ENCODE assay signal across 10 mouse cellular contexts in the genomic region with DNA sequence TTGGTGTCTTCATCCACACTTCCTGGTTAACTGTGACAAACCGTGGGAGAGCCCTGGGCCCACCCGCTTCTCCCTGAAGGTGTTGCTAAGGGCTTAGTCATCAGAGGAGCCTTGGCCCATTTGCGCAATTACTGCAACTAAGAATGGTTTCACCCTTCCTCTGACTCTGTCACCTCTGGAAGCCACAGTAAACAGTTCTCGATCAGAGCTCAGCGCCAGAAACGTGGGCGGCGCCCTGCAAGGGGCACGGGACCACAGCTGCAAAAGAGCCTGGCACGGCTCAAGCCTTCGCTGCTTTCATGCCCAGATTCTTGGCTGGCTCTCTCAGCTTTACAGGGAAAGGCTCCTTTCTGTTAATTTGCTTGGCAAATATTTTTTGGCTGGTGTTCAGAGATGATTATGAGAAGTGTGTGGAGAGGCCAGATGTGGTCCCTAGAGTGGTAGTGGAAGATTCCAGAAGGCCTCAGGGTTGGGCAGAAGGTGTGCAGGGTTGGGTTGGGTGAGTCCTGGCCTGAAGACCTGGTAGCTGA.
A peak's percentile ranks its signal among the peaks of the same experiment; 100 is the strongest.
DNase-seq lines count a peak whose midpoint lies in the region; ATAC-seq and TF ChIP-seq lines count a peak whose summit lies in the region.
"Had no signal": no experiment of that assay in that cellular context is flagged by ENCODE, and none has a peak within 500 bp of the region (broad histone marks: within the 10 kb centered on the region; RNA-seq: fewer than 3 reads in every experiment).

No protein-coding gene starts in this region.

- WGBS in midbrain, postnatal 0 days: 81% methylated on average over 11 of the region's 11 CpGs
- 88% methylated on average over 11 of the region's 11 CpGs for WGBS in midbrain, embryonic 16.5 days
- 21% methylated on average over 11 of the region's 11 CpGs for WGBS in olfactory bulb, adult 2 months

- no peak overlapping the region for H3K27ac ChIP-seq in midbrain, postnatal 0 days (ENCODE audit: low read depth, low read length)
- no peak overlapping the region for H3K27ac ChIP-seq in midbrain, embryonic 16.5 days (ENCODE audit: low read length)
- H3K27ac ChIP-seq in olfactory bulb, adult 2 months (ENCODE audit: insufficient read depth, low read depth, low read length): peak overlapping the region; percentile 61
- H3K27ac ChIP-seq: embryonic facial prominence, embryonic 12.5 days; liver, embryonic 14.5 days had no signal

- DNase-seq in cerebellum, postnatal 10 days: peak; percentile 57 to 66
- DNase-seq in cerebellum, adult 11-12 months: no peak
- DNase-seq in midbrain, postnatal 0 days (ENCODE audit: low spot score): peak; percentile 43
- no peak for DNase-seq in retina, postnatal 1 day
- no peak for DNase-seq in spleen, postnatal 14 days (ENCODE audit: low spot score in 2 of 2)

- H3K4me1 ChIP-seq in midbrain, postnatal 0 days (ENCODE audit: insufficient read depth, low read length): no peaks in the 10 kb centered on the region
- no peaks in the 10 kb centered on the region for H3K4me1 ChIP-seq in midbrain, embryonic 16.5 days (ENCODE audit: control insufficient read depth, insufficient read depth, low read length)
- peaks cover 12% of the 10 kb centered on the region for H3K4me1 ChIP-seq in olfactory bulb, adult 2 months (ENCODE audit: control insufficient read depth, insufficient read depth, low read length)
- H3K4me1 ChIP-seq: embryonic facial prominence, embryonic 12.5 days had no signal

- no peak overlapping the region for H3K4me2 ChIP-seq in midbrain, postnatal 0 days (ENCODE audit: low read depth, low read length, poor library complexity, severe bottlenecking)
- H3K4me2 ChIP-seq in midbrain, embryonic 16.5 days (ENCODE audit: low read length): no peak overlapping the region
- H3K4me2 ChIP-seq: embryonic facial prominence, embryonic 12.5 days had no signal

- ATAC-seq in midbrain, postnatal 0 days (ENCODE audit: low FRiP score): no peak
- ATAC-seq in midbrain, embryonic 16.5 days: no peak
- ATAC-seq in hematopoietic stem cell, adult 5-6 weeks (replicated peaks in 1 of 2; ENCODE audit: insufficient read depth in 1 of 2, low FRiP score in 2 of 2, low TSS enrichment in 1 of 2, low read depth in 1 of 2, poor library complexity in 2 of 2, severe bottlenecking in 2 of 2): peak; percentile 58 to 74; a peak in 2 of 4 replicates

- H3K9me3 ChIP-seq in midbrain, postnatal 0 days (ENCODE audit: low read length): no peaks in the 10 kb centered on the region
- no peaks in the 10 kb centered on the region for H3K9me3 ChIP-seq in midbrain, embryonic 16.5 days (replicated peaks; ENCODE audit: control insufficient read depth, low read length, poor library complexity, severe bottlenecking)
- H3K9me3 ChIP-seq: embryonic facial prominence, embryonic 12.5 days had no signal

- TF ChIP-seq POLR2A in olfactory bulb, adult 2 months (IDR thresholded peaks at IDR 0.05; ENCODE audit: insufficient read depth, low read depth, low read length): no peak

- no peak overlapping the region for H3K4me3 ChIP-seq in midbrain, postnatal 0 days (ENCODE audit: low read depth, low read length)
- H3K4me3 ChIP-seq in midbrain, embryonic 16.5 days (ENCODE audit: low read depth, low read length): no peak overlapping the region
- no peak overlapping the region for H3K4me3 ChIP-seq in olfactory bulb, adult 2 months (ENCODE audit: insufficient read depth, low read depth, low read length)
- H3K4me3 ChIP-seq: embryonic facial prominence, embryonic 12.5 days had no signal

- no peak for TF ChIP-seq CTCF in midbrain, postnatal 0 days (IDR thresholded peaks at IDR 0.05)
- no peak for TF ChIP-seq CTCF in olfactory bulb, adult 2 months (IDR thresholded peaks at IDR 0.05; ENCODE audit: insufficient read depth, low read depth, low read length)

- H3K27me3 ChIP-seq in midbrain, postnatal 0 days (ENCODE audit: insufficient read depth, low read length): no peaks in the 10 kb centered on the region
- H3K27me3 ChIP-seq in midbrain, embryonic 16.5 days (ENCODE audit: control insufficient read depth, insufficient read depth, low read depth, low read length): no peaks in the 10 kb centered on the region
- H3K27me3 ChIP-seq: embryonic facial prominence, embryonic 12.5 days had no signal

- H3K9ac ChIP-seq in midbrain, postnatal 0 days (replicated peaks; ENCODE audit: low read length, poor library complexity, severe bottlenecking): no peak overlapping the region
- no peak overlapping the region for H3K9ac ChIP-seq in midbrain, embryonic 16.5 days (ENCODE audit: low read depth, low read length)
- H3K9ac ChIP-seq: embryonic facial prominence, embryonic 12.5 days; liver, embryonic 14.5 days had no signal

- no peaks in the 10 kb centered on the region for H3K36me3 ChIP-seq in midbrain, postnatal 0 days (ENCODE audit: insufficient read depth, low read length)
- no peaks in the 10 kb centered on the region for H3K36me3 ChIP-seq in midbrain, embryonic 16.5 days (ENCODE audit: control insufficient read depth, insufficient read depth, low read length)
- H3K36me3 ChIP-seq: embryonic facial prominence, embryonic 12.5 days had no signal

Comparison
In these comparisons a context has a peak if more than half of its experiments do, and no peak if none do; other contexts are left out.
1. DNase-seq: peak in cerebellum, postnatal 10 days (2 of 2) and midbrain, postnatal 0 days (single experiment); none in cerebellum, adult 11-12 months (single experiment), retina, postnatal 1 day (single experiment) and spleen, postnatal 14 days (0 of 2).
2. ATAC-seq: peak in hematopoietic stem cell, adult 5-6 weeks (2 of 2); none in midbrain, postnatal 0 days (single experiment) and midbrain, embryonic 16.5 days (single experiment).